Mouse (Mus musculus): ENCODE data around the gene Mrtfb.

- TF ChIP-seq CTCF (IDR thresholded peaks at IDR 0.05; ENCODE audit: extremely low read depth, insufficient read depth, low read length) (no peak), POLR2A (IDR thresholded peaks at IDR 0.05; ENCODE audit: extremely low read depth, insufficient read depth, low read length) (no peak)
Measured at GRCm38 (mm10) chr16:13239544-13239943, 16.7 kb upstream of the Mrtfb start.

All from cortical plate, adult 2 months (tissue).